Mouse (Mus musculus): ENCODE data around the gene Fbp1.

GRCm38 (mm10) chr13:62917416-62918110 lies 29.5 kb upstream of the Fbp1 start:
- no peak for TF ChIP-seq CTCF (IDR thresholded peaks at IDR 0.05; ENCODE audit: low read depth, low read length)
- TF ChIP-seq POLR2AphosphoS5 (IDR thresholded peaks at IDR 0.05; ENCODE audit: insufficient replicate concordance, low read depth, low read length) = no peak
- TF ChIP-seq TAL1 (conservative IDR thresholded peaks at IDR 0.05; ENCODE audit: low read depth, low read length) = no peak
